Comparison of ENCODE assay signal across 30 mouse cellular contexts in genomic region chr11:61273928-61274327, GRCm38 (mm10). TPM values are rescaled to one million over a fixed set of nuclear protein-coding genes. Genes with fewer than 3 reads are reported as not detected.
DNase-seq lines count a peak whose midpoint lies in the region; ATAC-seq and TF ChIP-seq lines count a peak whose summit lies in the region.
"Had no signal": no experiment of that assay in that cellular context is flagged by ENCODE, and none has a peak within 500 bp of the region (broad histone marks: within the 10 kb centered on the region; RNA-seq: fewer than 3 reads in every experiment).

No protein-coding gene starts in this region.

- TF ChIP-seq CTCF in liver, adult 2 months (IDR thresholded peaks at IDR 0.05; ENCODE audit: low read depth, low read length) = no peak
- TF ChIP-seq CTCF in lung, postnatal 0 days (IDR thresholded peaks at IDR 0.05) = no peak
- TF ChIP-seq CTCF in lung, adult 2 months (IDR thresholded peaks at IDR 0.05; ENCODE audit: insufficient read depth, low read length) = no peak

- no peaks in the 10 kb centered on the region for H3K36me3 ChIP-seq in liver, adult 2 months (ENCODE audit: control insufficient read depth, insufficient read depth, low read length)
- H3K36me3 ChIP-seq in liver, embryonic 12.5 days = no peaks in the 10 kb centered on the region
- H3K36me3 ChIP-seq in lung, postnatal 0 days (ENCODE audit: insufficient read depth, low read length) = no peaks in the 10 kb centered on the region
- no peaks in the 10 kb centered on the region for H3K36me3 ChIP-seq in forebrain, embryonic 15.5 days
- H3K36me3 ChIP-seq: embryonic facial prominence, embryonic 10.5 days; embryonic facial prominence, embryonic 13.5 days; forebrain, embryonic 12.5 days; G1E; heart, embryonic 10.5 days; heart, embryonic 13.5 days had no signal

- no peak for TF ChIP-seq POLR2A in liver, adult 2 months (IDR thresholded peaks at IDR 0.05; ENCODE audit: extremely low read depth, insufficient read depth, low read length)
- no peak for TF ChIP-seq POLR2A in lung, adult 2 months (IDR thresholded peaks at IDR 0.05; ENCODE audit: borderline replicate concordance, extremely low read depth, low read depth, low read length)

- ATAC-seq in liver, embryonic 12.5 days = no peak
- ATAC-seq in lung, postnatal 0 days = no peak; the same call in 1 of the 2 replicates
- no peak for ATAC-seq in forebrain, embryonic 15.5 days (replicated peaks)
- ATAC-seq: activated CD4-positive, CD25-positive, alpha-beta regulatory T cell, adult 4 months; forebrain, embryonic 16.5 days had no signal

- no peak overlapping the region for H3K27ac ChIP-seq in liver, adult 2 months (replicated peaks; ENCODE audit: insufficient read depth, low read depth, low read length)
- no peak overlapping the region for H3K27ac ChIP-seq in liver, embryonic 12.5 days
- no peak overlapping the region for H3K27ac ChIP-seq in lung, postnatal 0 days (ENCODE audit: low read length)
- H3K27ac ChIP-seq in forebrain, embryonic 15.5 days (replicated peaks) = no peak overlapping the region
- H3K27ac ChIP-seq: embryonic facial prominence, embryonic 10.5 days; embryonic facial prominence, embryonic 13.5 days; forebrain, embryonic 12.5 days; heart, adult 2 months; heart, embryonic 10.5 days; heart, embryonic 13.5 days; hindbrain, embryonic 14.5 days had no signal

- H3K4me1 ChIP-seq in liver, adult 2 months (ENCODE audit: control insufficient read depth, insufficient read depth, low read length) = peaks cover 25% of the 10 kb centered on the region
- peaks cover 28% of the 10 kb centered on the region for H3K4me1 ChIP-seq in liver, embryonic 12.5 days
- peaks cover 5% of the 10 kb centered on the region; the same call in 1 of the 2 replicates for H3K4me1 ChIP-seq in lung, postnatal 0 days (ENCODE audit: insufficient read depth, low read depth, low read length)
- no peaks in the 10 kb centered on the region; the same call in 1 of the 2 replicates for H3K4me1 ChIP-seq in lung, adult 2 months (ENCODE audit: control insufficient read depth, insufficient read depth, low read length)
- no peaks in the 10 kb centered on the region for H3K4me1 ChIP-seq in forebrain, embryonic 15.5 days
- H3K4me1 ChIP-seq: embryonic facial prominence, embryonic 10.5 days; embryonic facial prominence, embryonic 13.5 days; forebrain, embryonic 12.5 days; heart, embryonic 10.5 days had no signal

- H3K9me3 ChIP-seq in liver, embryonic 12.5 days (replicated peaks) = no peaks in the 10 kb centered on the region
- H3K9me3 ChIP-seq in lung, postnatal 0 days (ENCODE audit: low read length) = no peaks in the 10 kb centered on the region
- H3K9me3 ChIP-seq in forebrain, embryonic 15.5 days = no peaks in the 10 kb centered on the region
- H3K9me3 ChIP-seq: embryonic facial prominence, embryonic 10.5 days; embryonic facial prominence, embryonic 13.5 days; forebrain, embryonic 12.5 days; G1E; heart, embryonic 10.5 days; heart, embryonic 13.5 days had no signal

- 26% methylated on average over 2 of the region's 2 CpGs for WGBS in liver, adult 2 months
- 89% methylated on average over 2 of the region's 2 CpGs for WGBS in liver, embryonic 12.5 days (ENCODE audit: insufficient replicate concordance)
- WGBS in lung, postnatal 0 days = 65% methylated on average over 2 of the region's 2 CpGs
- WGBS in lung, adult 2 months = 54% methylated on average over 2 of the region's 2 CpGs
- WGBS in forebrain, embryonic 15.5 days = 89% methylated on average over 2 of the region's 2 CpGs

- H3K4me3 ChIP-seq in liver, adult 2 months (ENCODE audit: insufficient read depth, low read depth, low read length) = no peak overlapping the region
- no peak overlapping the region for H3K4me3 ChIP-seq in liver, embryonic 12.5 days
- H3K4me3 ChIP-seq in lung, postnatal 0 days (ENCODE audit: low read depth, low read length) = no peak overlapping the region
- no peak overlapping the region for H3K4me3 ChIP-seq in lung, adult 2 months (replicated peaks; ENCODE audit: extremely low read depth, low read depth, low read length)
- H3K4me3 ChIP-seq in forebrain, embryonic 15.5 days = no peak overlapping the region
- H3K4me3 ChIP-seq: embryonic facial prominence, embryonic 10.5 days; embryonic facial prominence, embryonic 13.5 days; erythroblast, embryonic 14.5 days; forebrain, embryonic 12.5 days; heart, adult 2 months; heart, embryonic 10.5 days; heart, embryonic 13.5 days had no signal

- H3K27me3 ChIP-seq in liver, adult 2 months (ENCODE audit: control insufficient read depth, insufficient read depth, low read length) = no peaks in the 10 kb centered on the region; the same call in 1 of the 2 replicates
- H3K27me3 ChIP-seq in liver, embryonic 12.5 days (replicated peaks) = no peaks in the 10 kb centered on the region
- no peaks in the 10 kb centered on the region for H3K27me3 ChIP-seq in lung, postnatal 0 days (replicated peaks; ENCODE audit: insufficient read depth, low read length)
- 0 out of 2 replicates have a peak, but pooled peaks cover 3% of the 10 kb centered on the region for H3K27me3 ChIP-seq in forebrain, embryonic 15.5 days
- H3K27me3 ChIP-seq: embryonic facial prominence, embryonic 13.5 days; heart, embryonic 13.5 days had no signal

- TF ChIP-seq EP300 in lung, postnatal 0 days (IDR thresholded peaks at IDR 0.05) = no peak

- H3K79me2 ChIP-seq in liver, adult 2 months (ENCODE audit: control insufficient read depth, insufficient read depth, low read length) = no peaks in the 10 kb centered on the region

- DNase-seq in liver, adult 2 months (ENCODE audit: extremely low read depth, low read depth, low spot score) = peak; percentile 94
- peak; percentile 9 for DNase-seq in lung, postnatal 0 days (ENCODE audit: low spot score)
- no peak for DNase-seq in lung, adult 2 months
- peak; percentile 67 for DNase-seq in 3T3-L1 (ENCODE audit: low read depth, low spot score)
- peak; percentile 6 for DNase-seq in mesoderm, embryonic 11.5 days (ENCODE audit: low read depth, low spot score)
- DNase-seq: adrenal gland, adult 8-10 months; adrenal gland, postnatal 25 days; B cell, adult 2 months; cerebellum, adult 11-12 months; cerebellum, adult 8-10 months; cerebellum, postnatal 10 days; cerebellum, postnatal 36 days; embryo, embryonic 11 days; gastrocnemius, postnatal 10 days; gastrocnemius, postnatal 36 days; heart, postnatal 14 days; heart, postnatal 4 days had no signal

- no peak overlapping the region for H3K4me2 ChIP-seq in liver, embryonic 12.5 days
- no peak overlapping the region for H3K4me2 ChIP-seq in lung, postnatal 0 days (replicated peaks; ENCODE audit: low read depth, low read length)
- H3K4me2 ChIP-seq in forebrain, embryonic 15.5 days (replicated peaks) = no peak overlapping the region
- H3K4me2 ChIP-seq: embryonic facial prominence, embryonic 13.5 days; forebrain, embryonic 12.5 days; heart, embryonic 13.5 days; hindbrain, embryonic 14.5 days had no signal

- no peak overlapping the region for H3K9ac ChIP-seq in liver, adult 2 months (ENCODE audit: low read depth, low read length)
- H3K9ac ChIP-seq in liver, embryonic 12.5 days = no peak overlapping the region
- H3K9ac ChIP-seq in lung, postnatal 0 days (replicated peaks; ENCODE audit: low read depth) = no peak overlapping the region
- no peak overlapping the region for H3K9ac ChIP-seq in forebrain, embryonic 15.5 days (replicated peaks)
- H3K9ac ChIP-seq: embryonic facial prominence, embryonic 13.5 days; forebrain, embryonic 12.5 days; heart, embryonic 13.5 days; hindbrain, embryonic 14.5 days had no signal

RNA-seq across cellular contexts. Expression of gene Aldh3a2, which starts 6.7 kb away (rescaled TPM):
- total RNA-seq in liver, adult 2 months (2014; rRNA removed) = 229 and 294 TPM in 2 replicates
- 251 and 399 TPM in 2 replicates for polyA plus RNA-seq in liver, adult 2 months (2012; rRNA removed)
- polyA plus RNA-seq in liver, embryonic 12.5 days (2016; fragmentation: Nextera tagmentation; extraction: Ambion mirVana) = 19.5 and 24.5 TPM in 2 replicates
- polyA plus RNA-seq in lung, postnatal 0 days (2015; fragmentation: Nextera tagmentation; extraction: Ambion mirVana) = 67.4 and 68.4 TPM in 2 replicates
- polyA plus RNA-seq in lung, adult 2 months (2012; rRNA removed) = 84.6 and 94.5 TPM in 2 replicates
- polyA plus RNA-seq in forebrain, embryonic 15.5 days (2015; fragmentation: Nextera tagmentation; extraction: Ambion mirVana) = 27.5 and 28.0 TPM in 2 replicates
- polyA plus RNA-seq: erythroblast, embryonic 14.5 days had no signal
